Mouse (Mus musculus) urinary bladder, postnatal 10 days (tissue): Measurements from ENCODE around the gene Dolk.

Experiments
- DNase-seq: peaks from one replicate; pipeline ENCODE4 v3.0.0; 2022; ENCODE audit warnings: low spot score

Dolk gene

GRCm38 (mm10) chr2:30267466-30267865 is 18.7 kb downstream of the Dolk start:
- no peak for DNase-seq

GRCm38 (mm10) chr2:30266392-30266941 is 19.7 kb downstream of the Dolk start:
- no peak for DNase-seq

DNA sequence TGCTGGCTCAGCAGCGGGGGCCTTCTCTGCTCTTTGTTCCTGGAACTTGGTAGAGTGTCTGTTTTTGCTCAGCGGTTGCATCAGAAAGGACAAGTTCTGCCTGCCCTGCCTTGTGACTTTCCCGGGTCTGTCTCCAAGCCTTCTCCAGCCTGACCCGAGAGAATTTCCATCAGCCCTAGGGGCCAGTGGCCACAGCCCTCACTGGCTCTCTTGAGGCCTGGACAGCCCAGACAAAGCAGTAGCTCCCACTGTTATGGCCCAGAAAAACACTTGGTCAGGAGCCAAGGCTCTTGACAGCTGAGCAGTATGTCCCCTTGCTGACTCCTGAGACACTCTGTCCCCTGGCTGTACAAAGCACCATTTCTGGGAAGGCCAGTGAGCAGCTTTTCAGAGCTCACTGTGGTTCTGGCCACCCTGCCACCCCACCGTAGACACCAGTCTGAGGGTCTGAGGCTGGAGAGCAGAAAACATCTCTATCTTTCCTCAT is 20.3 kb downstream of the Dolk start, which contains the start of gene Phyhd1:
TSS of gene Phyhd1 (plus strand) at position 437 of the 487 bp plus-strand sequence.
- DNase-seq = no peak

DNA sequence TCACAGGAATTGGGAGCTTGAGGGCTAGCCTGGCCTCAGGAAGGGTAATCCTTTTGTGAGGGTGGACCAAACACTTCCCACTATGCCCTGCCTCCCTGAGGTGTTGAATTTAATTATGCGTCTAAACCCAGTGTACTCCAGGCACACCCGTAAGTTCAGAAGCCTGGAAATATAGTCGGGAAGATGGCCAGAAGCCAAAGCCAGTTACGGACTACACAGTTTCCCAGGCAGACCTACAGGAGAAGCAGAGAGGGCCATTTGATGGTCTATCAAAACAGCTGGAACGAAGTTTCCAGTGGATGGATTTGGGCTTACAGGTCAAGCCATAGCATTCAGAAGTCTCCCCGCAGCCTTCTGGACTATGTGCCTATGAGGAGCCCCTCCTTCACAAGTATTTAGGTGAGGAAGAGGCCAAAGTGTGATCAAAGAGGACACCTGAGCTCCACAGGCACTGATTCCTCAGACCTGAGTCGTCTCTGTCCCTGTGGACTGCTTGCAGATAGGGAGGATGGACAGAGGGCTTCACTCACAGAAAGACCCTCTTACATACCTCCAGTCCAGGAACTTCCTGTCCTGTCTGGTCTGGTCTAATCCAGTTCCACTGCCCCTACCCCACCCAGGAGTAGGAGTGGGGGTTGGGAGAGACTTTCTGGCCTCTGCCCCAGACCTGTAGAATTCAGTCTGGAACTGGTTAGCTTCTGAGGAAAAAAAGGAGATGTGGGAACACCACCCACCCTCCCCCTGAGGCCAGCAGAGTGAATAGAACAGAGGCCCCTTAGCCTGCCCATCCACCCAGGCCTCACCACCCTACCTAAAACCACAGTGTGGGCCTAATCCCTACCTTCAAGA is 21.2 kb downstream of the Dolk start:
- DNase-seq = no peak

DNA sequence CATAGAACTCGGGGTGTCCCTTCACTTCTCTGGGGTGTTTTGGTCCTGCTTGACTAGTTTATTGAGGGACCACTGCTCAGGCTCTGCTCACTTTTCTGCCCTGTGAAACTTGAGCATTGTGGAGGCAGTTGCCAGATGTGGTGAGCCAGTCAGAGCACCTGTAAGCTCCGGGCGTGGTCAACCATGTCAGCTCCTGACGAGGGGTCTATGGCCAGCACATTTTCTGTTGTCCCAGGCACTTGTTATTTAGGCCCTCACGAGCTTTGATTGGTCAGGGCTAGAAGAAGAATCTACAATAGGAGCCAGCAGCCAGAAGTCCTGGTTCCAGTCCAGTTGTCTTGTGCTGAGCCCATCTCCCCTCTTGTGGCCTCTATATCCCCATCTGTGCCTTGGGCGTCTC is 22.3 kb downstream of the Dolk start:
- DNase-seq = no peak

DNA sequence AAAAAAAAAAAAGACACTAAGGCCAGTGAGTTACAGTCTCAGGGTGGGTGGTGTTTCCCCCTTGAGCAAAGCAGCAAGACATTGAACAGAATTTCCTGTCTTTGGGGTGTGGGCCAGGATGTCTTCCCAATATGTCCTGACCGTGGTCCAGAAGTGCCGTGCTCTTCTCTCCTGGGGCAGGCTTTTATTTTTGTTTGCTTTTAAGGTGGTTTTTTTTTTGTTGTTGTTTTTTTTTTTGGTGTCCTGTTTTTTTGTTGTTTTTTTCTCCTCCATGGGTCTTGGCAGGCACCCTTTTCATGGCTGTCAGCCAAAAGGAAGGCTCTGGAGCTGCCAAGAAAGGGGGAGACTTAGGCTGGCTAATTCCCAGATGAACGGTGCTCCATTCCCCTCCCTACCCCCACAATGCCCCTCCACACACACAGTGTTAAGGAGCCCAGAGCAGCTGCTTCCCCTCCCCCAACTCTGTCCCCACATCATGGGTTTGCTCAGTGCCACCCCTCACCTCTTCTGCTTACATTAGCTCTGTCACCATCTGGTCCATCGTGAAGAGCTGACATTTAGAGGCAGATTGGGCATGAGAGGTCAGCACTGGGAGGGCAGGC is 23.2 kb downstream of the Dolk start:
- DNase-seq = no peak

DNA sequence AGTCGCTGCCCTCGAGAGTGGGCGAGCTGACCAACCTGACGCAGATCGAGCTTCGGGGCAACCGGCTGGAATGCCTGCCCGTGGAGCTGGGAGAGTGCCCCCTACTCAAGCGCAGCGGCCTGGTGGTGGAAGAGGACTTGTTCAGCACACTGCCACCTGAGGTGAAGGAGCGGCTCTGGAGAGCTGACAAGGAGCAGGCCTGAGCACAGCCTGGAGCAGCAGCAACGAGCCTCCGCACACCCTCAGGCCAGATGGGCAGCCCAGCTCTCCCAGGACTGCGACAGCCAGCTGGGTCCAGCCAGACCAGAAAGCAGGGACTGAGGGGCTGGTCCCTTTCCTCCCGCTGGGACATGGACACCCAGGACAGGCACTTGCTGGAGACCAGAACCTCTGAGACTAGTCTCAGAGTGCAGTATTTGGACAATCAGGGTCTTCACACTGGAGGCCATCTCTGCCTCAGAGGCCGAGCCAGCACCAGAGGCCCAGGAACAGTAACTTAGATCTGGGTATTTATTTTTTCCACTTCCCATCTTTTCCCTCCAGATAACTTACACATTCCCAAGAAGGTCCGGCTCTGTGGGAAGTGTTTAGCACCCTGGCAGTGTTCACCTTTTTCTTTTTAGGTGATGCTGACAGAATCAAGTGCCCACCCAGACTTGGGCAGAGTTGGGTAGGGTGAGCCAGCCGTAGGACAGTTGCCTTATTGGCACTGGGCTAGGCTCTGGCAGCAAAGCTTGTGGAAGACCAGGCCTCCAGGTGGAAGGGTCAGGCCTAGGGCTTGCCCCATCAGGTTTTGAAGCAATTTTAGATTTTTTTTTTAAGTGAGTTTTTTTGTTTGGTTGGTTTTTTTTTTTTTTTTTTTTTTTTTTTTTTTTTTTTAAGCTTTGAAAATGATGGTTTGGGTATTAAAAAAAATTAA is 24.0 kb downstream of the Dolk start:
- no peak for DNase-seq

DNA sequence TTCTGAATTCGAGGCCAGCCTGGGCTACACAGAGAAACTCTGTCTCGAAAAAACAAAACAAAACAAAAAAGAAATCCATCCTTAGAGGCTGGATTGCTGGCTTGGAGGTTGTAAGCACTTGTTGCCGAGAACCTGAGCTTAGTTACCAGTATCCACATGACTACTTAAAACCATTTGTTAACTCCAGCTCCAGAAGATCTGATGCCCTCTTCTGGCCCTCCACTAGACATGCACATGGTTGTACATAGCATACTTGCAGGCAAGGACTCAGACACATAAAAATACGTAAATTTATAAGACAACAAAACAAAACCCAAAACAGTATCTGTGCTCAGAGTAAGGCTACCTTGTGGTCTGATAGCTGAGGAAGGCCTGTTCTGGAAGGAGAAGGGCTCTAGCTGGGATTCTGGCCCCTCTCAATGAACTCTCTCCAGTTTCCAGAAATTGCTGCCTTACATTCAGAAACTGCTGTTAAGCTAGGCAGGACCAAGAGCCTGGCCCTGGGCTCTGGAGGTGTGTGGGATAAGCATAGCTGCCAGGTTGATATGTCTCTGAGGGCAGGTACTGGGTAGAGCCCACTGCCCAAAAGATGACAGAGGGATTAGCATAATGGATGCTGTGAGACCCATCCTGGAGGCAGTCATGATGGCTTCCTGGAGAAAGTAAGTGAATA is 24.9 kb downstream of the Dolk start:
- DNase-seq = no peak

GRCm38 (mm10) chr2:30259131-30260064 is 26.7 kb downstream of the Dolk start:
- DNase-seq = no peak

DNA sequence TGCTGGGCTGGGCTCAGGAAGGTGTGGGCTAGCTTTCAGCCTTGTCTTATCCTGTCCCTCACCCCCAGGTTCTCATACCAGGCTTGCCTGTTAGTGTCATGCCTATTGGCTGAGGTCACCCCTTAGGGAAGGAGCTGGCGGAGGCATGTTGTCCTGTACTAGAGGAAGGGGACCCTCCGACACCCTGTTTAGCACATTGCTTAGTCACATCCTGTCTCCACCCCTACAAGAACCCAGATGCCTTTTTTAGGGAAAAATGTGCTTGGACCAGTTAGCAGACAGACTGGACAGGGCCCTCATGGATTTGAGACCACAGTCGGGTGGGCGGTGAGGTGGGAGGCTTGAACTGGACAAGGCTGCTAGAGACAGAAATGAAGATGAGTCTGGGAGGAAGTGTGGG is 27.5 kb downstream of the Dolk start:
- DNase-seq = no peak

GRCm38 (mm10) chr2:30257699-30258460 is 28.3 kb downstream of the Dolk start:
- no peak for DNase-seq

- no peak for DNase-seq
These were observed 29.4 kb downstream of the Dolk start for GRCm38 (mm10) chr2:30256616-30257350.

GRCm38 (mm10) chr2:30255631-30256395 is 30.3 kb downstream of the Dolk start:
- no peak for DNase-seq

DNA sequence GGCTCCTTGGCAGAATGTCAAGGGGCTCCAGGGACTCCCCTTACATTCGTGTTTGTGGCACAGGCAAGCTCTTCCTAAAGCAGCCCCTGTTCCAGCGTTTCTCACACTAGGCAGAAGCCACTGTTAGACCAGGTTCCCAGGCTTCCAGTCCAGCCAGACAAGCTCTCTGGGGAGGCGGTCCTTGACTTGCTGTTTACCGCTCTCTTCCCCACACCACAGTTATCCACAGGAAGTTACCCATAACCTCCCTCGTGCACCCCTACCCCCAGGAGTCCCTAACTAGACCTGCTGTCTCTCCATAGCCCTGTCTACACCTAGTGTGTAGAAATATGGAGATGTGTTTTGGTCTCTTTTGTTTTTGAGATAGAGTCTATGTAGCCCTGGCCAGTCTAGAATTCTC is 32.3 kb downstream of the Dolk start:
- no peak for DNase-seq

DNA sequence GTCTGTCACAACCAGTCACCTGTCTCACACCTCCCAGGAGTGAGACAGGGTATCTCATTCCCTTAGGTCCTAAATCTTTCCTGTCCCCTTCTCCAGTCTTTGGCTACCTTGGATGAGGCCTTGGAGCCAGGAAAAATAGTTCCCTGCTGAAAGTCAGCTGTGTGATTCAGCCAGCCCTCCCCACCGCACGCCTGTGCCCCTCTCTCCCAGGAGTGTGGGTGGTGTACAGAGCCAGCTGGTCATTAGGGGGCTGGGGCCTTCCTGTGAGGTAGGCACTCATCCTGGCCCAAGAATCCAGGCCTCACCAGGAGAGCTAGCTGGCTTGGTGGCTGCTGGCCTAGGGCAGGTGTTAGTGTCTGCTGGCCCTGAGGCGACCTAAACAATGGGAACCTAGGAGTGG is 33.6 kb downstream of the Dolk start:
- no peak for DNase-seq

- no peak for DNase-seq
These were observed 34.6 kb downstream of the Dolk start for GRCm38 (mm10) chr2:30251417-30252104.
